ENCODE assay signal across 9 mouse cellular contexts in genomic region chr11:76418423-76418822, GRCm38 (mm10). TPM values are rescaled to one million over a fixed set of nuclear protein-coding genes. Genes with fewer than 3 reads are reported as not detected.
DNase-seq lines count a peak whose midpoint lies in the region; ATAC-seq lines count a peak whose summit lies in the region.
"Had no signal": no experiment of that assay in that cellular context is flagged by ENCODE, and none has a peak within 500 bp of the region (broad histone marks: within the 10 kb centered on the region; RNA-seq: fewer than 3 reads in every experiment).

No protein-coding gene starts in this region.

- H3K27me3 ChIP-seq in hindbrain, embryonic 14.5 days (ENCODE audit: control insufficient read depth, insufficient read depth, low read length) = no peaks in the 10 kb centered on the region
- no peaks in the 10 kb centered on the region for H3K27me3 ChIP-seq in hindbrain, embryonic 10.5 days (ENCODE audit: insufficient read depth, poor library complexity, severe bottlenecking)
- H3K27me3 ChIP-seq in heart, embryonic 11.5 days (ENCODE audit: control insufficient read depth, insufficient read depth, low read length) = no peaks in the 10 kb centered on the region
- H3K27me3 ChIP-seq: liver, embryonic 15.5 days had no signal

- H3K4me3 ChIP-seq in hindbrain, embryonic 14.5 days (replicated peaks; ENCODE audit: low read length) = no peak overlapping the region
- no peak overlapping the region for H3K4me3 ChIP-seq in hindbrain, embryonic 10.5 days
- no peak overlapping the region for H3K4me3 ChIP-seq in heart, embryonic 11.5 days (ENCODE audit: low read depth, low read length)
- H3K4me3 ChIP-seq: liver, embryonic 15.5 days had no signal

- H3K27ac ChIP-seq in hindbrain, embryonic 14.5 days = no peak overlapping the region
- no peak overlapping the region for H3K27ac ChIP-seq in hindbrain, embryonic 10.5 days
- no peak overlapping the region for H3K27ac ChIP-seq in heart, embryonic 11.5 days (ENCODE audit: low read depth, low read length)
- H3K27ac ChIP-seq: liver, embryonic 15.5 days had no signal

- H3K9me3 ChIP-seq in hindbrain, embryonic 14.5 days (ENCODE audit: control insufficient read depth, low read length) = no peaks in the 10 kb centered on the region
- no peaks in the 10 kb centered on the region for H3K9me3 ChIP-seq in hindbrain, embryonic 10.5 days
- no peaks in the 10 kb centered on the region for H3K9me3 ChIP-seq in heart, embryonic 11.5 days (replicated peaks; ENCODE audit: control insufficient read depth, low read length)
- H3K9me3 ChIP-seq: liver, embryonic 15.5 days had no signal

- peaks cover 99% of the 10 kb centered on the region for H3K36me3 ChIP-seq in hindbrain, embryonic 14.5 days (replicated peaks; ENCODE audit: control insufficient read depth, insufficient read depth)
- H3K36me3 ChIP-seq in hindbrain, embryonic 10.5 days = peaks cover 96% of the 10 kb centered on the region
- peaks cover 33% of the 10 kb centered on the region for H3K36me3 ChIP-seq in heart, embryonic 11.5 days (ENCODE audit: control insufficient read depth, insufficient read depth, low read length)

- WGBS in hindbrain, embryonic 14.5 days = 73% methylated on average over 8 of the region's 8 CpGs
- WGBS in hindbrain, embryonic 10.5 days = 89% methylated on average over 8 of the region's 8 CpGs
- 86% methylated on average over 8 of the region's 8 CpGs for WGBS in heart, embryonic 11.5 days (ENCODE audit: insufficient replicate concordance)

- ATAC-seq in hindbrain, embryonic 14.5 days (ENCODE audit: low FRiP score) = no peak
- no peak for ATAC-seq in megakaryocyte progenitor cell, adult 5-6 weeks (replicated peaks; ENCODE audit: poor library complexity)
- no peak for ATAC-seq in heart, embryonic 11.5 days (replicated peaks; ENCODE audit: insufficient number of reproducible peaks, low FRiP score, low TSS enrichment)

- H3K4me1 ChIP-seq in hindbrain, embryonic 14.5 days (replicated peaks; ENCODE audit: control insufficient read depth, insufficient read depth, low read length) = no peaks in the 10 kb centered on the region
- H3K4me1 ChIP-seq in hindbrain, embryonic 10.5 days (replicated peaks) = 0 out of 2 replicates have a peak, but pooled peaks cover 6% of the 10 kb centered on the region
- H3K4me1 ChIP-seq in heart, embryonic 11.5 days (ENCODE audit: control insufficient read depth, insufficient read depth, low read length) = no peaks in the 10 kb centered on the region
- H3K4me1 ChIP-seq: liver, embryonic 15.5 days had no signal

- peak; percentile 52 for DNase-seq in hindbrain, embryonic 14.5 days (ENCODE audit: low spot score)
- DNase-seq in hindbrain, embryonic 10.5 days (ENCODE audit: low spot score) = no peak
- DNase-seq in urinary bladder, postnatal 14 days (ENCODE audit: low spot score) = peak; percentile 19
- DNase-seq in urinary bladder, postnatal 25 days (ENCODE audit: low spot score) = no peak
- peak; percentile 70 to 71 for DNase-seq in cerebellum, postnatal 36 days
- DNase-seq in gastrocnemius, adult 18-20 months (ENCODE audit: low spot score) = no peak

- H3K9ac ChIP-seq in hindbrain, embryonic 14.5 days = no peak overlapping the region
- H3K9ac ChIP-seq in heart, embryonic 11.5 days (ENCODE audit: low read depth, low read length) = no peak overlapping the region
- H3K9ac ChIP-seq: liver, embryonic 15.5 days had no signal

- H3K4me2 ChIP-seq in hindbrain, embryonic 14.5 days (replicated peaks) = no peak overlapping the region
- no peak overlapping the region for H3K4me2 ChIP-seq in heart, embryonic 11.5 days
- H3K4me2 ChIP-seq: liver, embryonic 15.5 days had no signal

RNA-seq across cellular contexts. Expression of gene Timm22, which starts 11.7 kb away (rescaled TPM):
- polyA plus RNA-seq in hindbrain, embryonic 14.5 days (2014; fragmentation: Nextera tagmentation; extraction: Ambion mirVana) = 110 TPM in 2 replicates
- polyA plus RNA-seq in hindbrain, embryonic 10.5 days (2016; fragmentation: Nextera tagmentation; extraction: Ambion mirVana) = 123 and 148 TPM in 2 replicates
- total RNA-seq in megakaryocyte progenitor cell, adult 5-6 weeks (2015) = 20.4 and 25.9 TPM in 2 replicates
- 11.0 and 14.2 TPM in 2 replicates for total RNA-seq in megakaryocyte progenitor cell, adult 5-6 weeks (2017)
- total RNA-seq in gastrocnemius, adult 18-20 months (2021) = 10 to 100 TPM; 32.5 to 41.9 TPM
- polyA plus RNA-seq in heart, embryonic 11.5 days (2014; fragmentation: Nextera tagmentation; extraction: Ambion mirVana) = 108 and 110 TPM in 2 replicates

RNA-seq across cellular contexts. Expression of gene Nxn, which starts 19.5 kb away (rescaled TPM):
- 32.0 and 36.0 TPM in 2 replicates for polyA plus RNA-seq in hindbrain, embryonic 14.5 days (2014; fragmentation: Nextera tagmentation; extraction: Ambion mirVana)
- 45.3 and 46.6 TPM in 2 replicates for polyA plus RNA-seq in hindbrain, embryonic 10.5 days (2016; fragmentation: Nextera tagmentation; extraction: Ambion mirVana)
- total RNA-seq in megakaryocyte progenitor cell, adult 5-6 weeks (2015) = 20.7 and 23.9 TPM in 2 replicates
- total RNA-seq in megakaryocyte progenitor cell, adult 5-6 weeks (2017) = 20.0 and 26.5 TPM in 2 replicates
- 10 to 100 TPM; 37.4 to 48.7 TPM for total RNA-seq in gastrocnemius, adult 18-20 months (2021)
- 21.6 and 24.8 TPM in 2 replicates for polyA plus RNA-seq in heart, embryonic 11.5 days (2014; fragmentation: Nextera tagmentation; extraction: Ambion mirVana)

Comparison
In these comparisons a context has a peak if more than half of its experiments do, and no peak if none do; other contexts are left out.
1. DNase-seq: peak in hindbrain, embryonic 14.5 days (single experiment), urinary bladder, postnatal 14 days (single experiment) and cerebellum, postnatal 36 days (2 of 2); none in hindbrain, embryonic 10.5 days (single experiment), urinary bladder, postnatal 25 days (single experiment) and gastrocnemius, adult 18-20 months (single experiment).